Mouse (Mus musculus) midbrain, embryonic 14.5 days (tissue): Measurements from ENCODE around the gene Palm3. TPM values are rescaled to one million over a fixed set of nuclear protein-coding genes. Genes with fewer than 3 reads are reported as not detected.

Experiments
- ATAC-seq: fragments of 200-750 bp; cut with Nextera tagmentation; 2 replicates; pipeline ENCODE4 v1.8.0; 2017; ENCODE audit warnings: moderate number of reproducible peaks, moderate library complexity; ENCODE audit not compliant: low FRiP score, low TSS enrichment
- DNase-seq: peaks from one replicate; pipeline ENCODE4 v3.0.0-alpha.2; 2015
- H3K27ac ChIP-seq: fragments of 300-500 bp; sonication (generic); replicated peaks from 2 replicates; pipeline ENCODE4 v1.5.1; 2014; ENCODE audit warnings: mild to moderate bottlenecking, low read depth, low read length, moderate library complexity
- H3K27me3 ChIP-seq: fragments of 300-500 bp; sonication (generic); 2 replicates; pipeline ENCODE4 v1.6.1; 2014; ENCODE audit warnings: low read length, control low read depth, mixed read lengths; ENCODE audit not compliant: control insufficient read depth, insufficient read depth
- H3K36me3 ChIP-seq: fragments of 300-500 bp; sonication (generic); 2 replicates; pipeline ENCODE4 v1.6.1; 2014; ENCODE audit warnings: low read length, control low read depth; ENCODE audit not compliant: control insufficient read depth, insufficient read depth
- H3K4me1 ChIP-seq: fragments of 300-500 bp; sonication (generic); 2 replicates; pipeline ENCODE4 v1.6.1; 2014; ENCODE audit warnings: mild to moderate bottlenecking, antibody characterized with exemption, low read length, control low read depth; ENCODE audit not compliant: control insufficient read depth, insufficient read depth
- H3K4me2 ChIP-seq: fragments of 300-500 bp; sonication (generic); 2 replicates; pipeline ENCODE4 v1.6.1; 2014; ENCODE audit warnings: mild to moderate bottlenecking, low read length, moderate library complexity
- H3K4me3 ChIP-seq: fragments of 300-500 bp; sonication (generic); replicated peaks from 2 replicates; pipeline ENCODE4 v1.5.1; 2014; ENCODE audit warnings: low read depth, low read length
- H3K9ac ChIP-seq: fragments of 300-500 bp; sonication (generic); replicated peaks from 2 replicates; pipeline ENCODE4 v1.6.1; 2014; ENCODE audit warnings: mild to moderate bottlenecking, low read length, moderate library complexity
- H3K9me3 ChIP-seq: fragments of 300-500 bp; sonication (generic); 2 replicates; pipeline ENCODE4 v1.6.1; 2016; ENCODE audit warnings: low read length, control low read depth, mixed read lengths; ENCODE audit not compliant: control insufficient read depth
- WGBS: fragments of 180-500 bp; shearing (Covaris S2); extraction: QIAGEN DNeasy Blood & Tissue Kit; methylation state at CpG from one replicate; pipeline ENCODE4 v1.1.7; 2014; 5-methylcytosine and 5-hydroxymethylcytosine counted together
- polyA plus RNA-seq: library from polyadenylated mRNA; unstranded; fragments of >200 nt; fragmentation: Nextera tagmentation; extraction: Ambion mirVana; gene quantifications from 2 replicates; pipeline ENCODE4 v1.2.1, GENCODE M21; 2014

Gene Palm3
- polyA plus RNA-seq, 1 experiment from 2014 or later = 0.87 TPM

- Histone ChIP-seq H3K4me2 (peak overlapping the region; percentile 95), H3K36me3 (no peaks in the 10 kb centered on the region), H3K9me3 (no peaks in the 10 kb centered on the region), H3K4me1 (peaks cover 17% of the 10 kb centered on the region), H3K27me3 (peaks cover 34% of the 10 kb centered on the region), H3K9ac (peak overlapping the region; percentile 51; the same call in 1 of the 2 replicates), H3K4me3 (peak overlapping the region; percentile 52), H3K27ac (no peak overlapping the region)
- WGBS = 2% methylated on average over 81 of the region's 83 CpGs
- ATAC-seq (peak; percentile 51; the same call in 1 of the 2 replicates), DNase-seq (peak; percentile 90)
Observed at GRCm38 (mm10) chr8:84010625-84011611, 10.4 kb upstream of the Palm3 start.

GRCm38 (mm10) chr8:84011705-84012498, 9.4 kb upstream of the Palm3 start, which contains the start of gene 2210011C24Rik:
TSS of gene 2210011C24Rik (minus strand) at chr8:84012171.
- H3K4me1 ChIP-seq = peaks cover 17% of the 10 kb centered on the region
- ATAC-seq (0 out of 2 replicates have a peak, but pooled peaks have one; percentile 22), DNase-seq (no peak)
- under 1% methylated on average over 45 of the region's 45 CpGs for WGBS
- no peaks in the 10 kb centered on the region for H3K9me3 ChIP-seq
- H3K4me3 ChIP-seq = peak within 1 kb of the TSS; percentile 52
- H3K27me3 ChIP-seq = peaks cover 34% of the 10 kb centered on the region
- H3K4me2 ChIP-seq = peak within 1 kb of the TSS; percentile 95
- no peaks in the 10 kb centered on the region for H3K36me3 ChIP-seq
- H3K27ac ChIP-seq = no peak within 1 kb of the TSS
- peak within 1 kb of the TSS; percentile 51; the same call in 1 of the 2 replicates for H3K9ac ChIP-seq

GRCm38 (mm10) chr8:84012499-84013165, 8.6 kb upstream of the Palm3 start:
- no peak overlapping the region; the same call in 1 of the 2 replicates for H3K9ac ChIP-seq
- peaks cover 34% of the 10 kb centered on the region for H3K27me3 ChIP-seq
- no peak; the same call in 1 of the 2 replicates for ATAC-seq
- 3% methylated on average over 35 of the region's 35 CpGs for WGBS
- H3K4me3 ChIP-seq = peak overlapping the region; percentile 52
- H3K9me3 ChIP-seq = no peaks in the 10 kb centered on the region
- no peak overlapping the region for H3K27ac ChIP-seq
- H3K4me1 ChIP-seq = peaks cover 17% of the 10 kb centered on the region
- H3K36me3 ChIP-seq = no peaks in the 10 kb centered on the region
- H3K4me2 ChIP-seq = peak overlapping the region; percentile 95
- peak; percentile 34 for DNase-seq

GRCm38 (mm10) chr8:84015833-84016232, 5.4 kb upstream of the Palm3 start:
- H3K4me3 ChIP-seq = no peak overlapping the region
- H3K36me3 ChIP-seq = no peaks in the 10 kb centered on the region

GRCm38 (mm10) chr8:84019738-84020137, 1.5 kb upstream of the Palm3 start:
- WGBS = 88% methylated on average over 9 of the region's 9 CpGs
- 0 out of 2 replicates have a peak, but pooled peaks cover 3% of the 10 kb centered on the region for H3K4me1 ChIP-seq
- DNase-seq (no peak), ATAC-seq (no peak)
- no peak overlapping the region for H3K9ac ChIP-seq
- H3K27me3 ChIP-seq = peaks cover 7% of the 10 kb centered on the region; the same call in 1 of the 2 replicates
- no peak overlapping the region for H3K4me3 ChIP-seq
- no peaks in the 10 kb centered on the region for H3K36me3 ChIP-seq
- H3K9me3 ChIP-seq = no peaks in the 10 kb centered on the region
- no peak overlapping the region for H3K27ac ChIP-seq
- no peak overlapping the region for H3K4me2 ChIP-seq

More at GRCm38 (mm10) chr8:84015833-84016232, 5.4 kb upstream of the Palm3 start:
- H3K9ac ChIP-seq = no peak overlapping the region
- H3K4me2 ChIP-seq = no peak overlapping the region
- ATAC-seq = no peak
- 92% methylated on average over 5 of the region's 5 CpGs for WGBS
- H3K9me3 ChIP-seq = no peaks in the 10 kb centered on the region
- peaks cover 26% of the 10 kb centered on the region for H3K27me3 ChIP-seq
- peaks cover 14% of the 10 kb centered on the region for H3K4me1 ChIP-seq
- DNase-seq = no peak
- no peak overlapping the region for H3K27ac ChIP-seq

GRCm38 (mm10) chr8:84021569-84021968, 298 bp downstream of the Palm3 start:
- Histone ChIP-seq H3K4me2 (no peak overlapping the region), H3K27me3 (peaks cover 11% of the 10 kb centered on the region; the same call in 1 of the 2 replicates), H3K36me3 (no peaks in the 10 kb centered on the region), H3K9me3 (no peaks in the 10 kb centered on the region), H3K27ac (no peak overlapping the region), H3K4me1 (0 out of 2 replicates have a peak, but pooled peaks cover 7% of the 10 kb centered on the region), H3K4me3 (no peak overlapping the region), H3K9ac (no peak overlapping the region)
- DNase-seq (no peak), ATAC-seq (no peak)
- 43% methylated on average over 12 of the region's 12 CpGs for WGBS

GRCm38 (mm10) chr8:84023085-84023484, 1.8 kb downstream of the Palm3 start:
- WGBS = 61% methylated on average over 5 of the region's 5 CpGs
- no peak overlapping the region for H3K4me2 ChIP-seq
- H3K27me3 ChIP-seq = peaks cover 18% of the 10 kb centered on the region; the same call in 1 of the 2 replicates
- H3K4me1 ChIP-seq = 0 out of 2 replicates have a peak, but pooled peaks cover 7% of the 10 kb centered on the region
- no peak overlapping the region for H3K9ac ChIP-seq
- no peaks in the 10 kb centered on the region for H3K36me3 ChIP-seq
- H3K27ac ChIP-seq = no peak overlapping the region
- H3K4me3 ChIP-seq = no peak overlapping the region
- ATAC-seq (no peak), DNase-seq (no peak)
- H3K9me3 ChIP-seq = no peaks in the 10 kb centered on the region

- Histone ChIP-seq H3K9me3 (no peaks in the 10 kb centered on the region), H3K4me2 (no peak overlapping the region), H3K4me1 (0 out of 2 replicates have a peak, but pooled peaks cover 7% of the 10 kb centered on the region), H3K9ac (no peak overlapping the region), H3K27ac (no peak overlapping the region), H3K4me3 (no peak overlapping the region), H3K27me3 (peaks cover 18% of the 10 kb centered on the region; the same call in 1 of the 2 replicates), H3K36me3 (no peaks in the 10 kb centered on the region)
- DNase-seq (no peak), ATAC-seq (no peak)
- WGBS = 71% methylated on average over 1 of the region's 1 CpGs
Observed at GRCm38 (mm10) chr8:84023631-84024030, 2.4 kb downstream of the Palm3 start.
